Mouse (Mus musculus): ENCODE data around the gene Gm4303. TPM values are rescaled to one million over a fixed set of nuclear protein-coding genes. Genes with fewer than 3 reads are reported as not detected.

Gene Gm4303
- polyA plus RNA-seq (2021; fragmentation: Nextera tagmentation): not detected in 2 replicates
- long read RNA-seq, experiment 1: 0 reads
- long read RNA-seq, experiment 2: 0 reads

GRCm38 (mm10) chr10:100345672-100346071, at the start of gene Gm4303:
Gene Gm4303 (plus strand): TSS chr10:100345972.

GRCm38 (mm10) chr10:100335376-100335775, 10.4 kb upstream of the Gm4303 start, which contains the start of gene Gm4301:
Gene Gm4301 (plus strand): TSS chr10:100335676.

GRCm38 (mm10) chr10:100340536-100340935, 5.2 kb upstream of the Gm4303 start, which contains the start of gene Gm4302:
Gene Gm4302 (plus strand): TSS chr10:100340836.

GRCm38 (mm10) chr10:100350793-100351192, 5.0 kb downstream of the Gm4303 start, which contains the start of gene Gm4305:
Gene Gm4305 (plus strand): TSS chr10:100351093.

GRCm38 (mm10) chr10:100361038-100361437, 15.3 kb downstream of the Gm4303 start, which contains the start of gene Gm4307:
Gene Gm4307 (plus strand): TSS chr10:100361338.

GRCm38 (mm10) chr10:100382460-100382859, 36.7 kb downstream of the Gm4303 start, which contains the start of gene Gm4312:
Gene Gm4312 (minus strand): TSS chr10:100382560.

Other genes starting within 250 kb of the Gm4303 start
- not detected in 2 replicates for gene Gm4301, start 10.3 kb upstream of the Gm4303 start, polyA plus RNA-seq (2021; fragmentation: Nextera tagmentation)
- not detected in 2 replicates for gene Gm4302, start 5.1 kb upstream of the Gm4303 start, polyA plus RNA-seq (2021; fragmentation: Nextera tagmentation)
- not detected in 2 replicates for gene Gm4305, start 5.1 kb downstream of the Gm4303 start, polyA plus RNA-seq (2021; fragmentation: Nextera tagmentation)
- gene Gm4307, start 15.4 kb downstream of the Gm4303 start, polyA plus RNA-seq (2021; fragmentation: Nextera tagmentation): not detected in 2 replicates
- gene Gm4312, start 36.6 kb downstream of the Gm4303 start, polyA plus RNA-seq (2021; fragmentation: Nextera tagmentation): not detected in 2 replicates
- 6.3 and 13.0 TPM in 2 replicates for gene Tmtc3, start 141.4 kb downstream of the Gm4303 start, polyA plus RNA-seq (2021; fragmentation: Nextera tagmentation)
- 3.7 and 3.8 TPM in 2 replicates for gene Cep290, start 141.6 kb downstream of the Gm4303 start, polyA plus RNA-seq (2021; fragmentation: Nextera tagmentation)
- 18.5 and 25.0 TPM in 2 replicates for gene 4930430F08Rik, start 244.5 kb downstream of the Gm4303 start, polyA plus RNA-seq (2021; fragmentation: Nextera tagmentation)
- not detected in 2 replicates for gene 1700017N19Rik, start 244.5 kb downstream of the Gm4303 start, polyA plus RNA-seq (2021; fragmentation: Nextera tagmentation)

Data from left cerebral cortex, adult 6 months (tissue).